Mouse (Mus musculus): ENCODE measurements around the gene Kif13a.

DNA sequence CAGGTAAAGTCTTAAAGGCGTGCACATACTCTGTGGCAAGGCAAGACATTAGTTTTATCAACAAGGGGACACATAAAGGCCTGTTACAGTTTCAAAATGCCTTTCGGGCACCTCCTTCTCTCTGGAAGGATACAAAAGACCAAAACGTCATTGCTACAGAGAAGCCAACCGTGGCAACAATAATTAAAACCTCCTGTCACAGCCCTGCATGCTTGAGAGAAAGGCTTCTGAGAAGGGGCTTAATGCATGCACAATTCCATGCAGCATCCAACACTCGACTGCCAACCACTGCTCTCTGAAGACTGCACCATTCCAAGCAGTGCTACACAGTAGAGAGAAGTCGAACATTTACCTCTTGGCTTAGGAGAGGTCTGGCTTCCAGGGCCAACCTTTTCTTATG, 168.7 kb downstream of the Kif13a start:
- TF ChIP-seq CTCF (IDR thresholded peaks at IDR 0.05; ENCODE audit: low read depth) (no peak), EP300 (IDR thresholded peaks at IDR 0.05; ENCODE audit: low read depth) (no peak)
